ENCODE assay signal across 8 mouse cellular contexts in the genomic region with DNA sequence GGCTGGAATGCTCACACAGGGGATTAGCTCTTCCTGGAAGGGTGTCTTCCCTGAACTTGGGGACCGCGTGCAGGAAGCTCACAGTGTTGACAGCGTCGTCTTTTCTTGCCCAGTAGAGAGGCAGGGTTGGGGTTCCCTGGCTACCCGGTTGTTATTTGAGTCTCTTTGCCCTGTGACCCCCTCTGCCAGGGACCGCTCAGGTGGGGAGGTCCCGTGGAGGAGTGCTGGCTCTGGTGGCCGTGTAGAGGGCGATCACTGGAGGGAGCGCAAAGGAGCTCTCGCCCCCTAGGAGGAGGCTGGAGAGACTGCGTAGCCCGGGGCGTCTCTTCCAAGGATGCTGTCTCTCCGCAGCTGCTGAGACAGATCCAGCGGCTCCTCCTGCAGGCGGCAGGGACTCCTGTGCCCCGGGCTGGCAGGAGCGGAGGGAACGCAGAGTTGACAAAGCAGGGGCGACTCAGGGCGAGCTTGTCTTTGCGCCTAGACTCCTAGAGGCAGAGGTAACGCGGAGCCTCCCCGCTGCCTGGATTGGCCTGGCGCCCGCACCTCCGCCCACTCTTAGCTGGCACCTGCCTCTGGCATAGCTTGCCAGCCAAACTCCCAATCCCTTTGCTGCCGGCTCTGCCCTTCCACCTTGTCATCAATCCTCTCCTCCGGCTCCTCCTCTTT. TPM values are rescaled to one million over a fixed set of nuclear protein-coding genes. Genes with fewer than 3 reads are reported as not detected.
DNase-seq lines count a peak whose midpoint lies in the region; ATAC-seq and TF ChIP-seq lines count a peak whose summit lies in the region.

TSS of gene Fam20a (minus strand) at position 499 of the 666 bp plus-strand sequence.

- no peak for TF ChIP-seq CTCF in cerebellum, adult 2 months (IDR thresholded peaks at IDR 0.05; ENCODE audit: borderline replicate concordance, insufficient read depth, low read depth, low read length)
- TF ChIP-seq CTCF in lung, adult 2 months (IDR thresholded peaks at IDR 0.05; ENCODE audit: insufficient read depth, low read length) = no peak

- H3K4me2 ChIP-seq in neural tube, embryonic 15.5 days = peak within 1 kb of the TSS; percentile 99

- DNase-seq in T-cell, adult 2 months (ENCODE audit: low spot score) = peak; percentile 2
- peak; percentile 64 to 66 for DNase-seq in cerebellum, adult 2 months
- DNase-seq in frontal cortex, adult 2 months (ENCODE audit: extremely low spot score in 1 of 2, low spot score in 1 of 2) = peak; percentile 37 to 83
- peak; percentile 61 for DNase-seq in hindbrain, embryonic 10.5 days (ENCODE audit: low spot score)
- DNase-seq in layer of hippocampus, adult 8-10 months (ENCODE audit: low spot score in 2 of 2) = peak; percentile 54 to 74
- DNase-seq in lung, adult 2 months = no peak
- DNase-seq in spleen, postnatal 36 days (ENCODE audit: low spot score in 2 of 2) = no peak

- no peaks in the 10 kb centered on the region; the same call in 1 of the 2 replicates for H3K4me1 ChIP-seq in cerebellum, adult 2 months (ENCODE audit: control insufficient read depth, insufficient read depth, low read length)
- H3K4me1 ChIP-seq in hindbrain, embryonic 10.5 days (replicated peaks) = peaks cover 29% of the 10 kb centered on the region
- no peaks in the 10 kb centered on the region for H3K4me1 ChIP-seq in lung, adult 2 months (ENCODE audit: control insufficient read depth, insufficient read depth, low read length)
- peaks cover 33% of the 10 kb centered on the region for H3K4me1 ChIP-seq in neural tube, embryonic 15.5 days

- H3K27me3 ChIP-seq in cerebellum, adult 2 months (ENCODE audit: control insufficient read depth, insufficient read depth, low read length) = no peaks in the 10 kb centered on the region; the same call in 1 of the 2 replicates
- H3K27me3 ChIP-seq in hindbrain, embryonic 10.5 days (ENCODE audit: insufficient read depth, poor library complexity, severe bottlenecking) = peaks cover 46% of the 10 kb centered on the region
- H3K27me3 ChIP-seq in neural tube, embryonic 15.5 days (replicated peaks) = peaks cover 5% of the 10 kb centered on the region; the same call in 1 of the 2 replicates

- ATAC-seq in neural tube, embryonic 15.5 days (ENCODE audit: low FRiP score) = peak; percentile 72

- no peaks in the 10 kb centered on the region for H3K9me3 ChIP-seq in hindbrain, embryonic 10.5 days
- no peaks in the 10 kb centered on the region for H3K9me3 ChIP-seq in neural tube, embryonic 15.5 days (replicated peaks)

- peak within 1 kb of the TSS; percentile 48 for H3K4me3 ChIP-seq in cerebellum, adult 2 months (replicated peaks; ENCODE audit: insufficient read depth, low read depth, low read length)
- H3K4me3 ChIP-seq in hindbrain, embryonic 10.5 days = peak within 1 kb of the TSS; percentile 62
- peak within 1 kb of the TSS; percentile 69 for H3K4me3 ChIP-seq in lung, adult 2 months (replicated peaks; ENCODE audit: extremely low read depth, low read depth, low read length)
- peak within 1 kb of the TSS; percentile 50 for H3K4me3 ChIP-seq in neural tube, embryonic 15.5 days (replicated peaks)

- peak within 1 kb of the TSS; percentile 41; the same call in 1 of the 2 replicates for H3K27ac ChIP-seq in cerebellum, adult 2 months (ENCODE audit: insufficient read depth, low read length)
- peak within 1 kb of the TSS; percentile 66 for H3K27ac ChIP-seq in hindbrain, embryonic 10.5 days
- peak within 1 kb of the TSS; percentile 66 for H3K27ac ChIP-seq in neural tube, embryonic 15.5 days (replicated peaks)

- TF ChIP-seq POLR2A in cerebellum, adult 2 months (IDR thresholded peaks at IDR 0.05; ENCODE audit: borderline replicate concordance, insufficient read depth, low read length) = no peak
- peak; percentile 26; the same call in 1 of the 2 replicates for TF ChIP-seq POLR2A in lung, adult 2 months (IDR thresholded peaks at IDR 0.05; ENCODE audit: borderline replicate concordance, extremely low read depth, low read depth, low read length)

- H3K36me3 ChIP-seq in hindbrain, embryonic 10.5 days = no peaks in the 10 kb centered on the region
- no peaks in the 10 kb centered on the region for H3K36me3 ChIP-seq in neural tube, embryonic 15.5 days

- WGBS in cerebellum, adult 2 months = under 1% methylated on average over 31 of the region's 31 CpGs
- WGBS in hindbrain, embryonic 10.5 days = under 1% methylated on average over 31 of the region's 31 CpGs
- WGBS in lung, adult 2 months = under 1% methylated on average over 31 of the region's 31 CpGs
- WGBS in neural tube, embryonic 15.5 days = under 1% methylated on average over 31 of the region's 31 CpGs

- peak within 1 kb of the TSS; percentile 58 for H3K9ac ChIP-seq in neural tube, embryonic 15.5 days (replicated peaks)

RNA-seq across cellular contexts. Expression of gene Fam20a, which starts in this region (rescaled TPM):
- polyA plus RNA-seq in cerebellum, adult 2 months (2012; rRNA removed) = 22.3 and 25.2 TPM in 2 replicates
- polyA plus RNA-seq in frontal cortex, adult 2 months (2012; rRNA removed) = 14.6 and 15.8 TPM in 2 replicates
- polyA plus RNA-seq in hindbrain, embryonic 10.5 days (2016; fragmentation: Nextera tagmentation; extraction: Ambion mirVana) = 1.5 and 2.0 TPM in 2 replicates
- 10 to 100 TPM; 12.3 to 14.9 (median 13.1) TPM for total RNA-seq in layer of hippocampus, adult 8-10 months (2022)
- polyA plus RNA-seq in lung, adult 2 months (2012; rRNA removed) = 16.6 and 17.6 TPM in 2 replicates
- polyA plus RNA-seq in neural tube, embryonic 15.5 days (2015; fragmentation: Nextera tagmentation; extraction: Ambion mirVana) = 6.6 and 8.0 TPM in 2 replicates

Comparison
In these comparisons a context has a peak if more than half of its experiments do, and no peak if none do; other contexts are left out.
1. DNase-seq: peak in T-cell, adult 2 months (single experiment), cerebellum, adult 2 months (2 of 2), frontal cortex, adult 2 months (2 of 2), hindbrain, embryonic 10.5 days (single experiment) and layer of hippocampus, adult 8-10 months (2 of 2); none in lung, adult 2 months (single experiment) and spleen, postnatal 36 days (0 of 2).
2. Peak in every context shown above with its lines, with median percentiles within 50 percentile points of each other: H3K27ac ChIP-seq and H3K4me3 ChIP-seq.